Mouse (Mus musculus) B cell, adult 2 months (primary cell): ENCODE measurements at regions not wholly inside any gene's neighbourhood (a gene's known extent, or its start where the extent isn't known, plus 50 kb on each side); places are given as distances from the start of the nearest gene placed in this dataset.

Experiments used
- DNase-seq, 2 experiments: peaks; one replicate each; pipeline ENCODE4 v3.0.0; 2022

GRCm38 (mm10) chr17:14610791-14611522 lies 83.1 kb downstream of the Thbs2 start:
- DNase-seq: no peak

- DNase-seq: no peak
These were observed 85.2 kb downstream of the Thbs2 start for GRCm38 (mm10) chr17:14608845-14609244.

GRCm38 (mm10) chr17:14606356-14606989 lies 87.6 kb downstream of the Thbs2 start:
- DNase-seq: no peak

GRCm38 (mm10) chr17:14599681-14600080 lies 94.4 kb downstream of the Thbs2 start:
- DNase-seq: no peak

- DNase-seq: no peak
These were observed 97.6 kb downstream of the Thbs2 start for GRCm38 (mm10) chr17:14596470-14596869.

- no peak for DNase-seq
These were observed 98.5 kb downstream of the Thbs2 start for GRCm38 (mm10) chr17:14595525-14595924.

- no peak for DNase-seq
These were observed 105.8 kb downstream of the Thbs2 start for GRCm38 (mm10) chr17:14588086-14588817.

GRCm38 (mm10) chr17:14579671-14580070 lies 114.4 kb downstream of the Thbs2 start:
- no peak for DNase-seq

- no peak for DNase-seq
These were observed 115.3 kb downstream of the Thbs2 start for GRCm38 (mm10) chr17:14578721-14579120.

- no peak for DNase-seq
These were observed 115.8 kb downstream of the Thbs2 start for GRCm38 (mm10) chr17:14578194-14578593.

GRCm38 (mm10) chr17:14576159-14576558 lies 117.9 kb downstream of the Thbs2 start:
- DNase-seq: no peak

GRCm38 (mm10) chr17:14571143-14571542 lies 122.9 kb downstream of the Thbs2 start:
- DNase-seq: no peak

- DNase-seq: no peak
These were observed 123.7 kb downstream of the Thbs2 start for GRCm38 (mm10) chr17:14570266-14570775.

- DNase-seq: no peak
These were observed 131.8 kb downstream of the Thbs2 start for GRCm38 (mm10) chr17:14562191-14562590.

GRCm38 (mm10) chr17:14557214-14557613 lies 136.8 kb downstream of the Thbs2 start:
- DNase-seq: no peak

- DNase-seq: no peak
These were observed 140.8 kb downstream of the Thbs2 start for GRCm38 (mm10) chr17:14553195-14553594.

- no peak for DNase-seq
These were observed 142.0 kb downstream of the Thbs2 start for GRCm38 (mm10) chr17:14552081-14552480.

- no peak for DNase-seq
These were observed 142.4 kb downstream of the Thbs2 start for GRCm38 (mm10) chr17:14551610-14552009.

GRCm38 (mm10) chr17:14545822-14546473 lies 148.1 kb downstream of the Thbs2 start:
- peak; percentile 21 to 26 for DNase-seq

- DNase-seq: no peak
These were observed 149.6 kb downstream of the Thbs2 start for GRCm38 (mm10) chr17:14544343-14545002.

- no peak for DNase-seq
These were observed 153.0 kb downstream of the Thbs2 start for GRCm38 (mm10) chr17:14541035-14541434.

- DNase-seq: no peak
These were observed 153.6 kb downstream of the Thbs2 start for GRCm38 (mm10) chr17:14540269-14540975.
